Mouse (Mus musculus) megakaryocyte, embryonic 14.5 days (primary cell): ENCODE measurements around the gene Tmem38b. TPM values are rescaled to one million over a fixed set of nuclear protein-coding genes. Genes with fewer than 3 reads are reported as not detected.

Source experiments
- H3K27me3 ChIP-seq: replicated peaks from 2 replicates; pipeline ENCODE3; 2012; ENCODE audit warnings: inconsistent platforms
- H3K36me3 ChIP-seq: replicated peaks from 2 replicates; pipeline ENCODE3; 2012; ENCODE audit warnings: low read length, inconsistent platforms, mixed read lengths
- H3K4me1 ChIP-seq: 2 replicates; pipeline ENCODE4 v1.6.1; 2012; ENCODE audit warnings: inconsistent platforms
- H3K4me3 ChIP-seq: replicated peaks from 2 replicates; pipeline ENCODE3; 2012; ENCODE audit warnings: moderate library complexity, mild to moderate bottlenecking, inconsistent platforms
- H3K9me3 ChIP-seq: 2 replicates; pipeline ENCODE4 v1.6.1; 2012; ENCODE audit warnings: inconsistent platforms
- FLI1 ChIP-seq: IDR thresholded peaks from 2 replicates; pipeline ENCODE4 v1.6.1; 2012; ENCODE audit warnings: low read length, inconsistent platforms, mixed read lengths
- GATA1 ChIP-seq: IDR thresholded peaks from 3 replicates; pipeline ENCODE4 v1.6.1; 2012; ENCODE audit warnings: mixed read lengths, low read length, inconsistent platforms, borderline replicate concordance
- polyA plus RNA-seq: library from polyadenylated mRNA; stranded (reverse); fragments of >175 nt; gene quantifications from 2 replicates; pipeline ENCODE4 v1.2.3, GENCODE M21; 2012; ENCODE audit warnings: low replicate concordance; ENCODE audit not compliant: insufficient read depth

Tmem38b gene
- polyA plus RNA-seq = 7.2 TPM in 1 of 2 replicates, not detected in the other

DNA sequence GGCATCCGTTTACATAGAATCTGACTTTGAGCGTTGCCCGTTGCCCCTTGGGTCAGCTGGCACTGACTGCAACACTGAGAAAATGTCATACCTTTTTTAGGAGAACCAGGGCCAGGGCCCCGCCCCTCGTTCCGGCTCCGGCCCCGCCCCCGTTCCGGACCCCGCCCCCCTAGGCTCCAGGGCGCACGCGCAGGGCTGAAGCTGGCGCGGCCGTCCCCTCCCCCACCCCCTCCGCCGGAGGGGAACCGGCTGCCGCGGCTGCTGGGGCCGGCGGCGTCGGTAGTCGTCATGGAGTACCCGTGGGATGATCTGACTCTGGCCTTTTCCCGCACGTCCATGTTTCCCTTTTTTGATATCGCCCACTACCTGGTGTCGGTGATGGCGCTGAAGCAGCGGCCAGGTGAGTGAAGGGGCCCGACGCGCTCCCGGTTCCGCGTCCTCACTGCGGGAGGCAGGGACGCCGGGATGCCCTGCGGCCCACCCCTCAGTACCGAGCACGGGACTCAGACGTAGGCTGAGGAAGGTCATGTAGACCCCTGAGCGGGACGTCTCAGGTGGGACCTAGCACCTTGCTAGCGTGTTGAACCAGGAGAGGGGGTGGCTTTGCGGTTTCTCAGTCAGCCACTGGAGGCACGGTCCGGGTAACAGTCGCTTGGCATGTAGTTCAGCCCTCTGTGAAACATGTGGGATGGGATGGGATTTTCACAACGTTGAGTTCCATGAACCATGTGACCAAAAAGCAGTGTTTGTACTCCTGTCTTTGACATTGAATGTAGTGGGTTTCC lies at the start of gene Tmem38b:
Tmem38b (plus strand) TSS at position 225 of the 785 bp plus-strand sequence.
- Histone ChIP-seq H3K4me3 (peak within 1 kb of the TSS; percentile 98), H3K9me3 (no peaks in the 10 kb centered on the region), H3K36me3 (no peaks in the 10 kb centered on the region), H3K4me1 (peaks cover 31% of the 10 kb centered on the region), H3K27me3 (no peaks in the 10 kb centered on the region)
- TF ChIP-seq FLI1 = no peak
- no peak for TF ChIP-seq GATA1

DNA sequence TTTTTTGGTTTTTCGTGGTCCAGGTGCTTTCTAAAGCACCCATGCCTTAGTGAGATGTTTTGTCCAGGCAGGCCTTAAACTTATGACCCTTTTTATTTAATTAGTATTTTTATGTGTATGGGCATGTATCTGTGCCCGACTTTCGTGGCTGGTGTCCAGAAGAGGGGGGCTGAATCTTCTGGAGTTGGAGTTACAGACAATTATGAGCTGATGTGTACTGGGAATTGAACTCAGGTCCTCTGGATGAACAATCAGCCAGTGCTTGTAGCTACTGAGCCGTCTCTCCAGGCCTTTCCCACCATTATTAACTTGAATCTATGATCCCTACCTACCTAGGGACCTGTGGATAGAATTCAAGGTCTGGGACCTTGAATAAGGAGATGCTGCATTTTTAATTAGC lies 44.4 kb upstream of the Tmem38b start:
- no peaks in the 10 kb centered on the region for H3K36me3 ChIP-seq
- H3K27me3 ChIP-seq = peaks cover 42% of the 10 kb centered on the region
- no peaks in the 10 kb centered on the region for H3K9me3 ChIP-seq
- TF ChIP-seq GATA1 (no peak), FLI1 (no peak)
- H3K4me3 ChIP-seq = no peak overlapping the region
- peaks cover 13% of the 10 kb centered on the region for H3K4me1 ChIP-seq

DNA sequence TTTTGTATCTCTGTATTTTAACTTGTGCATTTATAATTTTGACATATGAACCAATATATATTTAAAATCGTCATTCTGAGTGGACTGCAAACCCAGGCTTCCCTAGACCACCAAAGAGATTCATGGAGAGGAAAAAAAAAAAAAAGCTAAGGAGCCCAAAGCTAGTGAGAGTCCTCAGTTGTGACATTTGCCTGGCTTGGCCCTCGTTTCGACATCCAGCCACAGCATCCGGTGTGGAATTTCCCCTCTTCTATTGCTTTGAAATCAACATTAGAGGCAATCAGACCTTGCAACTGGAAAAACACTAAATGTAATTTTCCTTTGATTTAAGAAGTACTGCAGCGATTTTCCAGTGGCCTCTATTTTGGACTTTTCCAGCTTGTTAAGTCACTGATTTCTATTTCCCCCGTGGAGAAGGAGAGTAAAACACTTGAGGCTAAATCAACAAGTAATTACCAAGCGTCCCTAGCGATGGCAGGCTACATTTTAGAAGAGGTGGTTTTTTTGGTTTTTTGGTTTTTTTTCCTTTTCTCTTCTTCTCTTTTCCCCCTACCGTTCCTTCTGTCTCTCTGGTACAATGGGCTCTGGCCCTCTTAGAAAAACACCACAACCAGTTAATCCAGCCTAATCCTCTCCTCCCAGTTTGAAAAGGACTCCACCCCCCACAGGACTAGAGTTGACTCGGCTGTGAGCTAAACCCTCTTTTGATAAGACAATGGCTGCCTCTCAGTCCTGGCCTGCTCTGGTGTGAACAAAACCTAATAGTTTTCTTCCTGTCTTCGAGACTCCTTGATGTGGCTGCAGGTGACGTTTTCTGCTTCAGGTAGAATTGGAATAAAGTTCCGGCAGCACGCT lies 43.4 kb upstream of the Tmem38b start:
- Histone ChIP-seq H3K4me1 (peaks cover 13% of the 10 kb centered on the region), H3K36me3 (no peaks in the 10 kb centered on the region), H3K27me3 (peaks cover 35% of the 10 kb centered on the region), H3K4me3 (no peak overlapping the region), H3K9me3 (no peaks in the 10 kb centered on the region)
- TF ChIP-seq GATA1 (no peak), FLI1 (no peak)

DNA sequence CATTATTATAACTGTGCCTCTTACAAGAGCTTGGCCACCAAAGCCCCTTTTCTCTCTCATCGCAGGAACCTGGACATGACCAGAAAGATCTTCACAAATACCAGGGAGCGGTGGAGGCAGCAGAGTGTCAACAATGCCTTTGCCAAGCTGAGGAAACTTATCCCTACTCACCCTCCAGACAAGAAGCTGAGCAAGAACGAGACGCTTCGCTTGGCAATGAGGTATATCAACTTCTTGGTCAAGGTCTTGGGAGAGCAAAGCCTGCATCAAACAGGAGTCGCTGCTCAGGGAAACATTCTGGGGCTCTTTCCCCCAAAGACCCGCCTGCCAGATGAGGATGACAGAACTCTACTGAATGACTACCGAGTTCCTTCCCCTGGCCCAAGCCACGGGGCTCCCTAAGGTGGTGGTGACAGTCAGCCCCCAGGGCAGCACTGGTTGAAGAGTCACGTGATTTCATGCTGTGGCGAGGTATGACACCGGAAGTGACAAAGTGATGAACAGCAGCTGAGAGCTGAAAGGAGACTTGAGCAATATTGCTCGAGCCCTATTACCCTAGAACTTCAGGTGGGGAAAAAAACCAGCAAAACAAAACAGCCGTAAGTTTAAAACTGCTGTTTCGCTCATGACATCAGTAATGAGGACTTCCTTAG lies 40.0 kb upstream of the Tmem38b start:
- Histone ChIP-seq H3K27me3 (peaks cover 7% of the 10 kb centered on the region), H3K4me1 (no peaks in the 10 kb centered on the region; the same call in 1 of the 2 replicates), H3K4me3 (no peak overlapping the region), H3K36me3 (no peaks in the 10 kb centered on the region), H3K9me3 (no peaks in the 10 kb centered on the region)
- TF ChIP-seq FLI1 = no peak
- no peak for TF ChIP-seq GATA1

DNA sequence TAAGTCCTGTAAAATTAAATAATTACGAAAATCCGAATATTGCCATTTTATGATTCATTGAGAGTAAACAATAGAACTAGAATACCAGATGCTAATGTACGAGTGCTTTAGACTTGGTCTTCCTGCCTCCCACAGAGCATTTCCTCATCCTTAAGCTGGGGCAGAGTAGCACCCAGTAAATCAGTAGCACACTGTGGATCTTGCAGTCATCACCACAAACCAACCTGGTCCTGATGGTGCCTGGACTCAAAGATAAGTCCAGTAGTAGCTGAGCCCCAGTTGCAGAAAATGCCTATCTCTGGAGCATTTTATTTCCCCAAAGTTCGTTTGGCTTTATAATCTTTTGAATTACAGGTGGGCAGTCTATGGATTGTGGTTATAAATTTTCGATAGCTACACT lies 39.0 kb upstream of the Tmem38b start:
- Histone ChIP-seq H3K27me3 (peaks cover 7% of the 10 kb centered on the region), H3K9me3 (no peaks in the 10 kb centered on the region), H3K36me3 (no peaks in the 10 kb centered on the region), H3K4me3 (no peak overlapping the region), H3K4me1 (no peaks in the 10 kb centered on the region; the same call in 1 of the 2 replicates)
- TF ChIP-seq GATA1 (no peak), FLI1 (no peak)

DNA sequence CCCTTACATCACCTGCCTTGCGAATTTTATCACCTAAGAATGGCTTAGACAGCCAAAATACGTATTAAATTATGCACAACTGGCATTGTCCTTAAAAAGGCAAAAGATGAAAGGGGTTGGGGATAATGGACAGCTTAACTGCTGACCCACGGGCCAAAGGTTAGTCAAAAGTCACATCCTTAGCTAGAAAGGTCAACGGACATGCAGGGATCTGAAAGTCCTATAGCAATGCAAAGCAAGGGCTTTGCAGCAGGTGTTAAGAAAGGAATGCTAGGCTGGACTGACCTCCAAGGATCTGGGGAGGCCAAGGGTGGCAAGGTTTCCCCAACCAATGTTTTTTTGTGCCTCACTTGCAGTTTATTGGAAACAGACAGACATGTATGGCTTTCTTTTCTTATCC lies 36.5 kb upstream of the Tmem38b start:
- TF ChIP-seq FLI1 = no peak
- TF ChIP-seq GATA1 = no peak
- Histone ChIP-seq H3K36me3 (no peaks in the 10 kb centered on the region), H3K27me3 (peaks cover 7% of the 10 kb centered on the region), H3K9me3 (no peaks in the 10 kb centered on the region), H3K4me1 (no peaks in the 10 kb centered on the region; the same call in 1 of the 2 replicates), H3K4me3 (no peak overlapping the region)

DNA sequence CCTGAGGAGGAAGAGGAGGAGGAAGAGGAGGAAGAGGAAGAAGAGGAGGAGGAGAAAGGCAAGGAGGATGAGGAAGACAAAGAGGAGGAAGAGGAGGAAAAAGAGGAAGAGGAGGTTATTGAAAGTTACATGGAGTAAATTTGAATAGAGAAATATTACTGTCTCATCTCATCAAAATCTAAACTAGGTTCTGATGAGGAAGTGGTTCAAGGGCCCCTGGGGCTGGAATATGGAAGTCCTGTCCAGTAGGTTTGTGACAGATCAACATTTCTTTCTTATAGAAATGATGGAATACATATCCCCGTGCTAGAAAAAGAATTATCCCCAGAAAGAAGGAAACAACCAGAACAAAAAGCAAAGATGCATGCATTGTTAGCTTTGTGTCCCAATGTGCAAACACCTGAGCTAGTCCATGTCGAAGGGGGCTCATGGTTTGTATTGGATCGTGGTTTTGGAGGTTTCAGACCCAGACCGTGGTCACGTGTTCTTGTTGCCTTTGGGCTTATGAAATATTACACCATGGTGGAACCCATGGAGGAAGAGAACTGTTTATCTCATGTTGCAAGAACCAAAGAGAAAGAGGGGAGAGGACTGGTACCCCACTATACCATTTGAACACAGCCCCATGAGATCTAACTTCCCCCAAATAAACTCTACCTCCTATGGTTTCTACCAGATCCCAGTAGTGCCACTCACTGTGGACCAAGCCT lies 31.4 kb upstream of the Tmem38b start:
- no peaks in the 10 kb centered on the region for H3K9me3 ChIP-seq
- no peak overlapping the region for H3K4me3 ChIP-seq
- no peaks in the 10 kb centered on the region for H3K4me1 ChIP-seq
- no peaks in the 10 kb centered on the region for H3K27me3 ChIP-seq
- no peak for TF ChIP-seq GATA1
- TF ChIP-seq FLI1 = no peak
- H3K36me3 ChIP-seq = no peaks in the 10 kb centered on the region

DNA sequence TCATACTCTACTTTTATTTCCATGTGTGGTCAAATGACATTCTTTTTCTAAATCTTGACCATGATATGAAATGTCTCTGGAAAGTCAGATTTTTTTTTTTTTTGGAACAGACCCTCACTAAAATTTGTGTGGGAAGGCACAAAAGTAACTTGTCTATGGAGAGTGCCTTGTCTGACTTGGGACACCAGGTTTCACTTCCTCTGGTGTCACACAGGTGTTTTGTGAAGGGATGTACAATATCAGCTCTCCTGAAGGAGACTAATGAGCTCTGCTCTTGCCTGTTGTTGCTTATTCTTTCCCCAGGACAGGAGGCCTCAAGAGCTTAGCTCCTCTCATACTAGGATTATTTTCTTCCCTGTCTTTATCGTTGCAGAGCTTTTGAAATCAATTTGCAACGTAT lies 30.8 kb upstream of the Tmem38b start:
- Histone ChIP-seq H3K27me3 (no peaks in the 10 kb centered on the region), H3K36me3 (no peaks in the 10 kb centered on the region), H3K4me1 (no peaks in the 10 kb centered on the region), H3K4me3 (no peak overlapping the region), H3K9me3 (no peaks in the 10 kb centered on the region)
- TF ChIP-seq FLI1 (no peak), GATA1 (no peak)

DNA sequence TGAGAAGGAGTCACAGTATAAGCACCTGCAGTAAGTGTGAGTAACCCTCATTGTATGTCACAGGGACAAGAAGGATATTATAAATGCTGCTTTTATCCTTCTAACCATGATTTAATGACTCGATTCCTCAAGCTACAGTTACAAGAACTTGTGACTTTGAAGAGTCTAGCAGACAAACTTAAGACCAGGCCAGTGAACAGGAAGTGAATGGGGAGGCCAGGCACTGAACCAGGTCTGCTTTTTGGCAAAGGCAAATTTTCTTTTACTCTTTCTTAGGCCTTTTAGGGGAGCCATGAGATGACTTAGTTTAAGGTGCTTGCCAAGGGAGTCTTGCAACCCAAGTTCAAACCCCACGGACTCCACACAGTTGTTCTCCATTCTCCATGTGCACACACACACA lies 30.1 kb upstream of the Tmem38b start:
- Histone ChIP-seq H3K4me3 (no peak overlapping the region), H3K4me1 (no peaks in the 10 kb centered on the region)

More for the DNA sequence above, 30.1 kb upstream of the Tmem38b start:
- TF ChIP-seq GATA1 (no peak), FLI1 (no peak)
- H3K27me3 ChIP-seq = no peaks in the 10 kb centered on the region
- no peaks in the 10 kb centered on the region for H3K36me3 ChIP-seq
- H3K9me3 ChIP-seq = no peaks in the 10 kb centered on the region
